Mouse (Mus musculus) forebrain, embryonic 14.5 days (tissue): ENCODE data around the gene Mesp1. TPM values are rescaled to one million over a fixed set of nuclear protein-coding genes. Genes with fewer than 3 reads are reported as not detected.

Experiments
- ATAC-seq: fragments of 200-750 bp; cut with Nextera tagmentation; 2 replicates; pipeline ENCODE4 v1.8.0; 2017; ENCODE audit warnings: mild to moderate bottlenecking, moderate library complexity
- DNase-seq: peaks from one replicate; pipeline ENCODE4 v3.0.0-alpha.2; 2015; ENCODE audit warnings: low spot score
- H3K27ac ChIP-seq: fragments of 300-500 bp; sonication (generic); 2 replicates; pipeline ENCODE4 v1.5.1; 2014; ENCODE audit warnings: low read depth, mild to moderate bottlenecking, control low read depth, low read length, moderate library complexity
- H3K27me3 ChIP-seq: fragments of 300-500 bp; sonication (generic); replicated peaks from 2 replicates; pipeline ENCODE4 v1.6.1; 2014; ENCODE audit warnings: low read length, control low read depth, mixed read lengths; ENCODE audit not compliant: control insufficient read depth, insufficient read depth
- H3K36me3 ChIP-seq: fragments of 300-500 bp; sonication (generic); 2 replicates; pipeline ENCODE4 v1.6.1; 2014; ENCODE audit warnings: low read length, control low read depth; ENCODE audit not compliant: control insufficient read depth, insufficient read depth
- H3K4me1 ChIP-seq: fragments of 300-500 bp; sonication (generic); 2 replicates; pipeline ENCODE4 v1.6.1; 2014; ENCODE audit warnings: antibody characterized with exemption, low read length, control low read depth; ENCODE audit not compliant: control insufficient read depth, insufficient read depth
- H3K4me2 ChIP-seq: fragments of 300-500 bp; sonication (generic); 2 replicates; pipeline ENCODE4 v1.6.1; 2014; ENCODE audit warnings: mild to moderate bottlenecking, control low read depth, low read length
- H3K4me3 ChIP-seq: fragments of 300-500 bp; sonication (generic); 2 replicates; pipeline ENCODE4 v1.5.1; 2014; ENCODE audit warnings: low read depth, low read length, control low read depth
- H3K9ac ChIP-seq: fragments of 300-500 bp; sonication (generic); 2 replicates; pipeline ENCODE4 v1.6.1; 2014; ENCODE audit warnings: mild to moderate bottlenecking, low read length, control low read depth, moderate library complexity
- H3K9me3 ChIP-seq: fragments of 300-500 bp; sonication (generic); replicated peaks from 2 replicates; pipeline ENCODE4 v1.6.1; 2016; ENCODE audit warnings: low read length, control low read depth, mixed read lengths; ENCODE audit not compliant: control insufficient read depth
- WGBS: fragments of 180-500 bp; shearing (Covaris S2); extraction: QIAGEN DNeasy Blood & Tissue Kit; methylation state at CpG from one replicate; pipeline ENCODE4 v1.1.7; 2014; 5-methylcytosine and 5-hydroxymethylcytosine counted together
- polyA plus RNA-seq: library from polyadenylated mRNA; unstranded; fragments of >200 nt; fragmentation: Nextera tagmentation; extraction: Ambion mirVana; gene quantifications from 2 replicates; pipeline ENCODE4 v1.2.1, GENCODE M21; 2014

Gene Mesp1
- polyA plus RNA-seq, 1 experiment from 2014 or later = not detected

GRCm38 (mm10) chr7:79780647-79781626 lies 12.7 kb downstream of the Mesp1 start:
- ATAC-seq = peak; percentile 63
- Histone ChIP-seq H3K4me3 (no peak overlapping the region), H3K9me3 (no peaks in the 10 kb centered on the region)

DNA sequence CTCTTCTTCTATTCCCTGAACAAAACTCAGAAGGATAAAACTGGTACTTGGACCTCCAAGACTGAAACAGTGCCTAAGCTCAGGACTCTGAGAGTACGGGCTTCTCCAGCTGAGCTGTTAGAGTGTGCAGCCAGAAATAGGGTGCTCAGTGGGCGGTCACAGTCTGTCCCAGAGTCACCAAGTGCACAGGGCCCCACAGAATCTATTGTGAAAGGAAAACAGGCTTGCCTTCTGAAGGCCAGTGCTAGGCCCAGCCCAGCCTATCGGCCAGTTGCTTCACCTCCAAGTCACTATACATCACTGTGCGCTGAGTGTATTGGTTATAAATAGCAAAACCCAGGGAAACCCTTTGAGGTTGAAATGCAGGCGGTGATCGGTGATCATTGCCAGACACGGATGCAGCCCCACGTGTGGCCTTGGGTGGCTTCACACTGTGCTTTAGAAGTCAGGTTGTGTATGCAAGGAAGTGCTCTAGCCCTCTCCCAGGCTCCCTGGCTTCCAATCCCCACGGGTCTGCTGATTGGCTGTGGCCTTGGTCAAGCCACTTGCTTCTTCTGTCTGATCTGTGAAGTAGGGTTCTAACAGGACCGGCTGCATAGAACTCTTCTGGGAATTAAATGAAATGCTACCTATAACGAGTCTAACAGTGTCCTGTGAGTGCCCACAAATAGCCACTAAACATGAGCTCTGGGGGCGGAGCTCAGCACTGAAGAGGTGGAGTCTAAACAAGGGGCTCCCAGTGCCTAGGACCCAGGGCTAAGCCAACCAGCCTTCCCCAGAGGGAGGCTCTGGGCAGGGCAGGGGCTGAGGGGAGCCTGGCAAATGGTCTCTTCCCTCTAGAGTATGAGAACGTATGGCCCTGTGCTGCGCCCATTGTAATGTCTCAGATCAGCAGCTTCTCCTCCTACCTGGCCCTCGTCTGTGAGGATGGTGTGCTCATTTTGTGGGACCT lies 21.8 kb downstream of the Mesp1 start:
- no peak overlapping the region for H3K27ac ChIP-seq
- H3K9me3 ChIP-seq = no peaks in the 10 kb centered on the region
- 46% methylated on average over 15 of the region's 15 CpGs for WGBS
- DNase-seq (no peak), ATAC-seq (no peak)
- H3K4me1 ChIP-seq = no peaks in the 10 kb centered on the region
- no peaks in the 10 kb centered on the region for H3K27me3 ChIP-seq
- no peaks in the 10 kb centered on the region for H3K36me3 ChIP-seq
- H3K4me3 ChIP-seq = no peak overlapping the region
- H3K4me2 ChIP-seq = no peak overlapping the region
- no peak overlapping the region for H3K9ac ChIP-seq

More at GRCm38 (mm10) chr7:79780647-79781626, 12.7 kb downstream of the Mesp1 start:
- WGBS = 33% methylated on average over 16 of the region's 16 CpGs
- Histone ChIP-seq H3K4me2 (peak overlapping the region; percentile 35), H3K27ac (no peak overlapping the region), H3K9ac (no peak overlapping the region), H3K4me1 (no peaks in the 10 kb centered on the region), H3K27me3 (no peaks in the 10 kb centered on the region), H3K36me3 (no peaks in the 10 kb centered on the region)
- DNase-seq = peak; percentile 78

- Histone ChIP-seq H3K27ac (no peak overlapping the region), H3K27me3 (no peaks in the 10 kb centered on the region), H3K9ac (no peak overlapping the region), H3K9me3 (no peaks in the 10 kb centered on the region), H3K36me3 (no peaks in the 10 kb centered on the region), H3K4me3 (no peak overlapping the region), H3K4me2 (no peak overlapping the region), H3K4me1 (no peaks in the 10 kb centered on the region)
- ATAC-seq (no peak), DNase-seq (no peak)
- WGBS = 86% methylated on average over 3 of the region's 3 CpGs
Measured at GRCm38 (mm10) chr7:79769664-79770063, 23.9 kb downstream of the Mesp1 start.

DNA sequence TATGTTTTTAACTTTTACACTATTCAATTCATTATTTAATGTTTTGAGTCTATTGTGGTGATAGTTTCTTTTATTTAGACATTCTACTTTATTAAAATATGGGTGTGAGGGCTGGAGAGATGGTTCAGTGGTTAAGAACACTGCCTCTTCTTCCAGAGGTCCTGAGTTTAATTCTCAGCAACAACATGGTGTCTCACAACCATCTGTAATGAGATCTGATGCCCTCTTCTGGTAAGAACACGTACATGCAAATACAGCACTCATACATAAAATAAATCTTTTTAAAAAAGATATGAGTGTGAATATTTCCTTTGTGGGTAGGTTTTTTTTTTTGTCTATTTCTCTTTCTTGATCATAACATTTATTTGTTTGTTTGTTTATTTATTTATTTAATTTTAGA lies 27.6 kb downstream of the Mesp1 start:
- H3K9me3 ChIP-seq = no peaks in the 10 kb centered on the region
- ATAC-seq (no peak), DNase-seq (no peak)
- 48% methylated on average over 1 of the region's 1 CpGs for WGBS
- no peaks in the 10 kb centered on the region for H3K27me3 ChIP-seq
- H3K4me3 ChIP-seq = no peak overlapping the region
- H3K27ac ChIP-seq = no peak overlapping the region
- no peaks in the 10 kb centered on the region for H3K4me1 ChIP-seq
- no peak overlapping the region for H3K9ac ChIP-seq
- H3K4me2 ChIP-seq = no peak overlapping the region
- no peaks in the 10 kb centered on the region for H3K36me3 ChIP-seq

- Histone ChIP-seq H3K9ac (no peak overlapping the region), H3K4me3 (no peak overlapping the region), H3K4me2 (no peak overlapping the region), H3K9me3 (no peaks in the 10 kb centered on the region), H3K36me3 (no peaks in the 10 kb centered on the region), H3K4me1 (no peaks in the 10 kb centered on the region), H3K27me3 (no peaks in the 10 kb centered on the region), H3K27ac (no peak overlapping the region)
- no peak for ATAC-seq
- WGBS = 82% methylated on average over 8 of the region's 8 CpGs
- no peak for DNase-seq
Measured at GRCm38 (mm10) chr7:79762106-79762505, 31.5 kb downstream of the Mesp1 start.

- Histone ChIP-seq H3K9ac (no peak overlapping the region), H3K36me3 (no peaks in the 10 kb centered on the region), H3K27me3 (no peaks in the 10 kb centered on the region), H3K4me1 (no peaks in the 10 kb centered on the region), H3K9me3 (no peaks in the 10 kb centered on the region), H3K4me2 (no peak overlapping the region), H3K4me3 (no peak overlapping the region), H3K27ac (no peak overlapping the region)
- 77% methylated on average over 5 of the region's 5 CpGs for WGBS
- DNase-seq = no peak
- ATAC-seq = no peak
Measured at GRCm38 (mm10) chr7:79761124-79761876, 32.3 kb downstream of the Mesp1 start.

- H3K27me3 ChIP-seq = no peaks in the 10 kb centered on the region
- H3K4me1 ChIP-seq = no peaks in the 10 kb centered on the region
- ATAC-seq = no peak
- no peak overlapping the region for H3K27ac ChIP-seq
- no peaks in the 10 kb centered on the region for H3K36me3 ChIP-seq
- H3K9ac ChIP-seq = no peak overlapping the region
- no peak overlapping the region for H3K4me3 ChIP-seq
- no peak overlapping the region for H3K4me2 ChIP-seq
- DNase-seq = no peak
- no peaks in the 10 kb centered on the region for H3K9me3 ChIP-seq
Measured at GRCm38 (mm10) chr7:79759766-79760165, 33.8 kb downstream of the Mesp1 start.

GRCm38 (mm10) chr7:79758176-79758575 lies 35.4 kb downstream of the Mesp1 start:
- no peak for ATAC-seq
- H3K27me3 ChIP-seq = no peaks in the 10 kb centered on the region

More at GRCm38 (mm10) chr7:79758176-79758575, 35.4 kb downstream of the Mesp1 start:
- Histone ChIP-seq H3K4me3 (no peak overlapping the region), H3K4me1 (no peaks in the 10 kb centered on the region), H3K36me3 (no peaks in the 10 kb centered on the region), H3K27ac (no peak overlapping the region), H3K9me3 (no peaks in the 10 kb centered on the region), H3K9ac (no peak overlapping the region), H3K4me2 (no peak overlapping the region)
- DNase-seq = no peak
- WGBS = 85% methylated on average over 6 of the region's 6 CpGs
